Mouse (Mus musculus): Measurements from ENCODE around the gene Aasdhppt.

DNA sequence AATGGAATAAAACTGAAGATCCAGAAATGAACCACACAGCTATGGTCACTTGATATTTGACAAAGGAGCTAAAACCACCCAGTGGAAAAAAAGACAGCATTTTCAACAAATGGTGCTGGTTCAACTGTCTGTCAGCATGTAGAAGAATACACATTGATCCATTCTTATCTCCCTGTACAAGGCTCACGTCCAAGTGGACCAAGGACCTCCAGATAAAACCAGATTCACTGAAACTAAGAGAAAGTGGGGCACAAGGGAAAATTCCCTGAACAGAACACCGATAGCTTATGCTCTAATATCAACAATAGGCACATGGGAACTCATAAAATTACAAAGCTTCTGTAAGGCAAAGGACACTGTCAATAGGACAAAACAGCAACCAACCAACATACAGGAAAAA lies 8.8 kb downstream of the Aasdhppt start:
- TF ChIP-seq CTCF (conservative IDR thresholded peaks at IDR 0.05; ENCODE audit: low read length): no peak
- no peak for TF ChIP-seq NANOG (IDR thresholded peaks at IDR 0.05; ENCODE audit: borderline replicate concordance, low read length)
- TF ChIP-seq POU5F1 (IDR thresholded peaks at IDR 0.05; ENCODE audit: borderline replicate concordance, low read length): no peak
